Mouse (Mus musculus) layer of hippocampus, postnatal 25 days (tissue): ENCODE results near the gene Snrk. TPM values are rescaled to one million over a fixed set of nuclear protein-coding genes. Genes with fewer than 3 reads are reported as not detected.

Experiments
- DNase-seq, 2 experiments: peaks; one replicate each; pipeline ENCODE4 v3.0.0; 2022; ENCODE audit warnings: mixed read lengths in 2 of 2, low spot score in 1 of 2; ENCODE audit errors: extremely low spot score in 1 of 2
- total RNA-seq, 2 experiments: library from RNA; stranded (reverse); gene quantifications; 2 replicates each; pipeline ENCODE4 v1.2.3; 2021

The Snrk gene
- total RNA-seq, 2 experiments from 2014 or later, result 100 to 108 TPM

GRCm38 (mm10) chr9:122104285-122104829, 12.7 kb upstream of the Snrk start:
- no peak for DNase-seq

GRCm38 (mm10) chr9:122107701-122108375, 9.2 kb upstream of the Snrk start:
- no peak for DNase-seq

- no peak for DNase-seq
These were observed 7.4 kb upstream of the Snrk start for GRCm38 (mm10) chr9:122109553-122110225.

- DNase-seq, result no peak
These were observed 6.6 kb upstream of the Snrk start for GRCm38 (mm10) chr9:122110508-122110907.

GRCm38 (mm10) chr9:122110921-122111320, 6.1 kb upstream of the Snrk start:
- DNase-seq, result no peak

- DNase-seq, result no peak
These were observed 1.5 kb upstream of the Snrk start for GRCm38 (mm10) chr9:122115552-122115951.

GRCm38 (mm10) chr9:122116359-122116758, 707 bp upstream of the Snrk start:
- no peak for DNase-seq

- peak; percentile 25 to 37 for DNase-seq
These were observed 845 bp downstream of the Snrk start for GRCm38 (mm10) chr9:122117692-122118529.

- DNase-seq, result peak in 1 of 2 experiments; percentile 24
These were observed 3.0 kb downstream of the Snrk start for GRCm38 (mm10) chr9:122120089-122120488.

- DNase-seq, result no peak
These were observed 5.0 kb downstream of the Snrk start for GRCm38 (mm10) chr9:122122113-122122512.

- no peak for DNase-seq
These were observed 6.1 kb downstream of the Snrk start for GRCm38 (mm10) chr9:122123181-122123580.

GRCm38 (mm10) chr9:122125723-122126290, 8.7 kb downstream of the Snrk start:
- DNase-seq, result no peak

GRCm38 (mm10) chr9:122126790-122127189, 9.7 kb downstream of the Snrk start:
- no peak for DNase-seq

GRCm38 (mm10) chr9:122127271-122127785, 10.3 kb downstream of the Snrk start:
- no peak for DNase-seq

- DNase-seq, result no peak
These were observed 11.6 kb downstream of the Snrk start for GRCm38 (mm10) chr9:122128686-122129085.

- DNase-seq, result no peak
These were observed 13.6 kb downstream of the Snrk start for GRCm38 (mm10) chr9:122130666-122131065.

GRCm38 (mm10) chr9:122132145-122132544, 15.1 kb downstream of the Snrk start:
- DNase-seq, result no peak

- DNase-seq, result no peak
These were observed 18.2 kb downstream of the Snrk start for GRCm38 (mm10) chr9:122135095-122135884.

GRCm38 (mm10) chr9:122135885-122136170, 18.8 kb downstream of the Snrk start:
- no peak for DNase-seq

GRCm38 (mm10) chr9:122137960-122138359, 20.9 kb downstream of the Snrk start:
- no peak for DNase-seq
